Mouse (Mus musculus): ENCODE measurements around the gene Mindy3.

DNA sequence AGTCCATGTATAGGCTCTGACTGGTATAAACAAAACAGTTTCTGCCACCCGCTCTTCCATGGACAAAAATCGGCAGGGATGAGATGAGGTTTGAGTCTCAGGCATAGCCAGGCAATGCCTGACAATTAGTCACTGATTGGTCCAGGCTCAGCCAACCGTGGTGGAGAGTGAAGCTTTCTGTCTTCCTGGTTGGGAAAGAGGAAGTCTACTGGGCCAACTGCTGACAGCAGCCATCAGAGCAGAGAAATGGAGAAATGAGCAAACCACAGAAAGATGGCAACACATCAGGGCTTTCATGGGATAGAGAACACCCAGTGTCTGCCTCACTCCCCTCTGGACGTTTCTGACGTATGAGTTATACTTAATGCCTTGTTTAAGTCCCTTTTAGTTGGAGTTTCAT, 101.9 kb downstream of the Mindy3 start:
- no peak for TF ChIP-seq CTCF (IDR thresholded peaks at IDR 0.05; ENCODE audit: extremely low read depth, insufficient read depth, low read length)
- TF ChIP-seq POLR2A (IDR thresholded peaks at IDR 0.05; ENCODE audit: extremely low read depth, insufficient read depth, low read length) = no peak

All from cortical plate, adult 2 months (tissue).